Mouse (Mus musculus) lung, embryonic 14.5 days (tissue): Measurements from ENCODE around the gene Pde12. TPM values are rescaled to one million over a fixed set of nuclear protein-coding genes. Genes with fewer than 3 reads are reported as not detected.
A peak's percentile ranks its signal among the peaks of the same experiment; 100 is the strongest.

ENCODE experiments used
- ATAC-seq: fragments of 200-750 bp; cut with Nextera tagmentation; 2 replicates; pipeline ENCODE4 v1.8.0; 2017; ENCODE audit warnings: mild to moderate bottlenecking, moderate TSS enrichment, moderate library complexity; ENCODE audit not compliant: insufficient read depth
- DNase-seq: peaks from one replicate; pipeline ENCODE4 v3.0.0-alpha.2; 2015
- H3K27ac ChIP-seq: fragments of 300-500 bp; sonication (generic); 2 replicates; pipeline ENCODE4 v1.5.1; 2014; ENCODE audit warnings: low read depth, mild to moderate bottlenecking, moderate library complexity
- H3K27me3 ChIP-seq: fragments of 300-500 bp; sonication (generic); 2 replicates; pipeline ENCODE4 v1.6.1; 2014; ENCODE audit warnings: low read length, control low read depth; ENCODE audit not compliant: insufficient read depth
- H3K36me3 ChIP-seq: fragments of 300-500 bp; sonication (generic); 2 replicates; pipeline ENCODE4 v1.6.1; 2014; ENCODE audit warnings: control low read depth; ENCODE audit not compliant: insufficient read depth
- H3K4me1 ChIP-seq: fragments of 300-500 bp; sonication (generic); 2 replicates; pipeline ENCODE4 v1.6.1; 2014; ENCODE audit warnings: antibody characterized with exemption, control low read depth; ENCODE audit not compliant: insufficient read depth
- H3K4me2 ChIP-seq: fragments of 300-500 bp; sonication (generic); 2 replicates; pipeline ENCODE4 v1.6.1; 2014; ENCODE audit warnings: mild to moderate bottlenecking
- H3K4me3 ChIP-seq: fragments of 300-500 bp; sonication (generic); 2 replicates; pipeline ENCODE4 v1.5.1; 2014; ENCODE audit warnings: low read depth, low read length
- H3K9ac ChIP-seq: fragments of 300-500 bp; sonication (generic); 2 replicates; pipeline ENCODE4 v1.6.1; 2014
- H3K9me3 ChIP-seq: fragments of 300-500 bp; sonication (generic); 2 replicates; pipeline ENCODE4 v1.6.1; 2016; ENCODE audit warnings: low read depth, low read length, control low read depth
- CTCF ChIP-seq: IDR thresholded peaks from 2 replicates; pipeline ENCODE4 v1.5.1; 2016; ENCODE audit warnings: antibody characterized with exemption, low read depth
- WGBS: fragments of 180-500 bp; shearing (Covaris S2); extraction: QIAGEN DNeasy Blood & Tissue Kit; methylation state at CpG from one replicate; pipeline ENCODE4 v1.1.7; 2014; 5-methylcytosine and 5-hydroxymethylcytosine counted together
- polyA plus RNA-seq: library from polyadenylated mRNA; unstranded; fragments of >200 nt; fragmentation: Nextera tagmentation; extraction: Ambion mirVana; gene quantifications from 2 replicates; pipeline ENCODE4 v1.2.1, GENCODE M21; 2014

Gene Pde12
- polyA plus RNA-seq, 1 experiment from 2014 or later = 11.5 TPM

- no peak for ATAC-seq
- Histone ChIP-seq H3K36me3 (peaks cover 31% of the 10 kb centered on the region), H3K4me1 (no peaks in the 10 kb centered on the region; the same call in 1 of the 2 replicates), H3K27me3 (no peaks in the 10 kb centered on the region), H3K9ac (no peak overlapping the region), H3K9me3 (no peaks in the 10 kb centered on the region), H3K27ac (no peak overlapping the region), H3K4me2 (peak overlapping the region; percentile 16; the same call in 1 of the 2 replicates), H3K4me3 (no peak overlapping the region)
- no peak for TF ChIP-seq CTCF
- DNase-seq = peak; percentile 67
- 47% methylated on average over 5 of the region's 5 CpGs for WGBS
Measured at GRCm38 (mm10) chr14:26645989-26646650, 23.6 kb downstream of the Pde12 start.

- no peak overlapping the region for H3K4me2 ChIP-seq
- peaks cover 14% of the 10 kb centered on the region for H3K36me3 ChIP-seq
- no peaks in the 10 kb centered on the region for H3K9me3 ChIP-seq
- H3K27ac ChIP-seq = no peak overlapping the region
- H3K4me1 ChIP-seq = no peaks in the 10 kb centered on the region; the same call in 1 of the 2 replicates
- no peak for TF ChIP-seq CTCF
- H3K4me3 ChIP-seq = no peak overlapping the region
- H3K9ac ChIP-seq = no peak overlapping the region
- ATAC-seq (no peak), DNase-seq (no peak)
- H3K27me3 ChIP-seq = no peaks in the 10 kb centered on the region
- 74% methylated on average over 3 of the region's 3 CpGs for WGBS
Measured at GRCm38 (mm10) chr14:26643006-26643624, 26.6 kb downstream of the Pde12 start.

- peak overlapping the region; percentile 89 for H3K4me2 ChIP-seq
- DNase-seq (peak; percentile 31), ATAC-seq (no peak)
- peak; percentile 41 for TF ChIP-seq CTCF
- no peak overlapping the region for H3K27ac ChIP-seq
- 0 out of 2 replicates have a peak, but pooled peaks cover 3% of the 10 kb centered on the region for H3K36me3 ChIP-seq
- H3K4me1 ChIP-seq = 0 out of 2 replicates have a peak, but pooled peaks cover 3% of the 10 kb centered on the region
- H3K27me3 ChIP-seq = no peaks in the 10 kb centered on the region
- peak overlapping the region; percentile 97 for H3K9ac ChIP-seq
- H3K4me3 ChIP-seq = peak overlapping the region; percentile 88
- H3K9me3 ChIP-seq = no peaks in the 10 kb centered on the region
- WGBS = 20% methylated on average over 2 of the region's 2 CpGs
Measured at GRCm38 (mm10) chr14:26639961-26640360, 29.7 kb downstream of the Pde12 start.

GRCm38 (mm10) chr14:26639251-26639650, 30.4 kb downstream of the Pde12 start:
- Histone ChIP-seq H3K9ac (peak overlapping the region; percentile 97), H3K4me1 (0 out of 2 replicates have a peak, but pooled peaks cover 3% of the 10 kb centered on the region), H3K36me3 (0 out of 2 replicates have a peak, but pooled peaks cover 3% of the 10 kb centered on the region), H3K27me3 (no peaks in the 10 kb centered on the region), H3K4me2 (peak overlapping the region; percentile 89), H3K27ac (peak overlapping the region; percentile 99), H3K4me3 (peak overlapping the region; percentile 88), H3K9me3 (no peaks in the 10 kb centered on the region)
- ATAC-seq = no peak
- 4% methylated on average over 11 of the region's 11 CpGs for WGBS
- DNase-seq = peak; percentile 56
- no peak for TF ChIP-seq CTCF

- Histone ChIP-seq H3K9me3 (no peaks in the 10 kb centered on the region), H3K27me3 (no peaks in the 10 kb centered on the region), H3K4me1 (0 out of 2 replicates have a peak, but pooled peaks cover 3% of the 10 kb centered on the region), H3K36me3 (0 out of 2 replicates have a peak, but pooled peaks cover 3% of the 10 kb centered on the region), H3K4me3 (peak overlapping the region; percentile 88), H3K4me2 (peak overlapping the region; percentile 89), H3K9ac (peak overlapping the region; percentile 97), H3K27ac (peak overlapping the region; percentile 99)
- under 1% methylated on average over 16 of the region's 16 CpGs for WGBS
- ATAC-seq (peak; percentile 38), DNase-seq (peak; percentile 80)
- no peak for TF ChIP-seq CTCF
Measured at GRCm38 (mm10) chr14:26638708-26639084, 31.0 kb downstream of the Pde12 start.

- TF ChIP-seq CTCF = no peak
- under 1% methylated on average over 82 of the region's 83 CpGs for WGBS
- H3K36me3 ChIP-seq = peaks cover 4% of the 10 kb centered on the region; the same call in 1 of the 2 replicates
- peak within 1 kb of the TSS; percentile 97 for H3K9ac ChIP-seq
- peak within 1 kb of the TSS; percentile 99 for H3K27ac ChIP-seq
- no peaks in the 10 kb centered on the region for H3K27me3 ChIP-seq
- ATAC-seq (peak; percentile 99), DNase-seq (peak; percentile 99)
- no peaks in the 10 kb centered on the region for H3K9me3 ChIP-seq
- H3K4me3 ChIP-seq = peak within 1 kb of the TSS; percentile 88
- peak within 1 kb of the TSS; percentile 89 for H3K4me2 ChIP-seq
- 0 out of 2 replicates have a peak, but pooled peaks cover 3% of the 10 kb centered on the region for H3K4me1 ChIP-seq
Measured at GRCm38 (mm10) chr14:26637851-26638707, 31.6 kb downstream of the Pde12 start, which contains the start of gene Arf4. TSS of gene Arf4 (plus strand) at chr14:26638074.
